Mouse (Mus musculus): ENCODE data around the gene Mbd4. TPM values are rescaled to one million over a fixed set of nuclear protein-coding genes. Genes with fewer than 3 reads are reported as not detected.

Gene Mbd4
- polyA plus RNA-seq, 1 experiment from 2014 or later = 22.5 TPM

- 74% methylated on average over 4 of the region's 4 CpGs for WGBS
- no peak for ATAC-seq (replicated peaks; ENCODE audit: insufficient number of reproducible peaks, low FRiP score, low TSS enrichment, low read depth)
- H3K4me3 ChIP-seq (ENCODE audit: low read depth, low read length) = no peak overlapping the region
- peak; percentile 10 for DNase-seq (ENCODE audit: low spot score)
- no peaks in the 10 kb centered on the region for H3K4me1 ChIP-seq (ENCODE audit: control insufficient read depth, insufficient read depth, low read length)
- H3K9ac ChIP-seq (replicated peaks; ENCODE audit: low read length) = no peak overlapping the region; the same call in 1 of the 2 replicates
- no peak overlapping the region for H3K27ac ChIP-seq (replicated peaks; ENCODE audit: low read depth, low read length)
- H3K36me3 ChIP-seq (replicated peaks; ENCODE audit: control insufficient read depth, insufficient read depth, low read depth, low read length) = no peaks in the 10 kb centered on the region
- no peaks in the 10 kb centered on the region for H3K9me3 ChIP-seq (replicated peaks; ENCODE audit: control insufficient read depth, low read length)
- no peak overlapping the region for H3K4me2 ChIP-seq (ENCODE audit: low read depth, low read length)
- H3K27me3 ChIP-seq (ENCODE audit: control insufficient read depth, insufficient read depth, low read length) = no peaks in the 10 kb centered on the region
These were observed 3.2 kb upstream of the Mbd4 start for GRCm38 (mm10) chr6:115856361-115856745.

GRCm38 (mm10) chr6:115855733-115856360, 2.7 kb upstream of the Mbd4 start:
- DNase-seq (ENCODE audit: low spot score) (no peak), ATAC-seq (replicated peaks; ENCODE audit: insufficient number of reproducible peaks, low FRiP score, low TSS enrichment, low read depth) (no peak)
- Histone ChIP-seq H3K9ac (replicated peaks; ENCODE audit: low read length) (no peak overlapping the region; the same call in 1 of the 2 replicates), H3K9me3 (replicated peaks; ENCODE audit: control insufficient read depth, low read length) (no peaks in the 10 kb centered on the region), H3K27me3 (ENCODE audit: control insufficient read depth, insufficient read depth, low read length) (no peaks in the 10 kb centered on the region), H3K4me1 (ENCODE audit: control insufficient read depth, insufficient read depth, low read length) (no peaks in the 10 kb centered on the region), H3K27ac (replicated peaks; ENCODE audit: low read depth, low read length) (no peak overlapping the region), H3K4me3 (ENCODE audit: low read depth, low read length) (no peak overlapping the region), H3K36me3 (replicated peaks; ENCODE audit: control insufficient read depth, insufficient read depth, low read depth, low read length) (no peaks in the 10 kb centered on the region), H3K4me2 (ENCODE audit: low read depth, low read length) (no peak overlapping the region)
- WGBS = 91% methylated on average over 3 of the region's 3 CpGs

- Histone ChIP-seq H3K9ac (replicated peaks; ENCODE audit: low read length) (no peak overlapping the region), H3K4me3 (ENCODE audit: low read depth, low read length) (no peak overlapping the region), H3K4me2 (ENCODE audit: low read depth, low read length) (no peak overlapping the region), H3K9me3 (replicated peaks; ENCODE audit: control insufficient read depth, low read length) (no peaks in the 10 kb centered on the region), H3K36me3 (replicated peaks; ENCODE audit: control insufficient read depth, insufficient read depth, low read depth, low read length) (0 out of 2 replicates have a peak, but pooled peaks cover 2% of the 10 kb centered on the region), H3K27me3 (ENCODE audit: control insufficient read depth, insufficient read depth, low read length) (no peaks in the 10 kb centered on the region), H3K27ac (replicated peaks; ENCODE audit: low read depth, low read length) (no peak overlapping the region), H3K4me1 (ENCODE audit: control insufficient read depth, insufficient read depth, low read length) (no peaks in the 10 kb centered on the region)
- WGBS = 67% methylated on average over 2 of the region's 2 CpGs
- ATAC-seq (replicated peaks; ENCODE audit: insufficient number of reproducible peaks, low FRiP score, low TSS enrichment, low read depth) (no peak), DNase-seq (ENCODE audit: low spot score) (no peak)
These were observed 1.3 kb upstream of the Mbd4 start for GRCm38 (mm10) chr6:115854432-115854831.

- Histone ChIP-seq H3K27me3 (ENCODE audit: control insufficient read depth, insufficient read depth, low read length) (no peaks in the 10 kb centered on the region), H3K9ac (replicated peaks; ENCODE audit: low read length) (peak overlapping the region; percentile 61), H3K4me3 (ENCODE audit: low read depth, low read length) (peak overlapping the region; percentile 61), H3K9me3 (replicated peaks; ENCODE audit: control insufficient read depth, low read length) (no peaks in the 10 kb centered on the region), H3K27ac (replicated peaks; ENCODE audit: low read depth, low read length) (peak overlapping the region; percentile 72), H3K4me2 (ENCODE audit: low read depth, low read length) (peak overlapping the region; percentile 28), H3K4me1 (ENCODE audit: control insufficient read depth, insufficient read depth, low read length) (no peaks in the 10 kb centered on the region), H3K36me3 (replicated peaks; ENCODE audit: control insufficient read depth, insufficient read depth, low read depth, low read length) (peaks cover 2% of the 10 kb centered on the region; the same call in 1 of the 2 replicates)
- peak; percentile 40 for DNase-seq (ENCODE audit: low spot score)
- no peak for ATAC-seq (replicated peaks; ENCODE audit: insufficient number of reproducible peaks, low FRiP score, low TSS enrichment, low read depth)
- 49% methylated on average over 7 of the region's 7 CpGs for WGBS
These were observed 814 bp upstream of the Mbd4 start for GRCm38 (mm10) chr6:115853985-115854384.

- 5% methylated on average over 20 of the region's 20 CpGs for WGBS
- ATAC-seq (replicated peaks; ENCODE audit: insufficient number of reproducible peaks, low FRiP score, low TSS enrichment, low read depth) = no peak
- H3K4me2 ChIP-seq (ENCODE audit: low read depth, low read length) = peak overlapping the region; percentile 62
These were observed 603 bp downstream of the Mbd4 start for GRCm38 (mm10) chr6:115852446-115853090.

GRCm38 (mm10) chr6:115848598-115849304, 4.4 kb downstream of the Mbd4 start:
- Histone ChIP-seq H3K4me2 (ENCODE audit: low read depth, low read length) (no peak overlapping the region), H3K9me3 (replicated peaks; ENCODE audit: control insufficient read depth, low read length) (no peaks in the 10 kb centered on the region), H3K36me3 (replicated peaks; ENCODE audit: control insufficient read depth, insufficient read depth, low read depth, low read length) (peaks cover 2% of the 10 kb centered on the region; the same call in 1 of the 2 replicates), H3K27ac (replicated peaks; ENCODE audit: low read depth, low read length) (no peak overlapping the region), H3K4me3 (ENCODE audit: low read depth, low read length) (no peak overlapping the region), H3K27me3 (ENCODE audit: control insufficient read depth, insufficient read depth, low read length) (no peaks in the 10 kb centered on the region), H3K9ac (replicated peaks; ENCODE audit: low read length) (no peak overlapping the region), H3K4me1 (ENCODE audit: control insufficient read depth, insufficient read depth, low read length) (no peaks in the 10 kb centered on the region)
- 92% methylated on average over 10 of the region's 10 CpGs for WGBS
- DNase-seq (ENCODE audit: low spot score) (no peak), ATAC-seq (replicated peaks; ENCODE audit: insufficient number of reproducible peaks, low FRiP score, low TSS enrichment, low read depth) (no peak)

More at GRCm38 (mm10) chr6:115852446-115853090, 603 bp downstream of the Mbd4 start:
- peak; percentile 39 for DNase-seq (ENCODE audit: low spot score)
- H3K27ac ChIP-seq (replicated peaks; ENCODE audit: low read depth, low read length) = peak overlapping the region; percentile 68
- H3K27me3 ChIP-seq (ENCODE audit: control insufficient read depth, insufficient read depth, low read length) = no peaks in the 10 kb centered on the region
- H3K4me3 ChIP-seq (ENCODE audit: low read depth, low read length) = peak overlapping the region; percentile 61
- peak overlapping the region; percentile 77 for H3K9ac ChIP-seq (replicated peaks; ENCODE audit: low read length)
- no peaks in the 10 kb centered on the region for H3K9me3 ChIP-seq (replicated peaks; ENCODE audit: control insufficient read depth, low read length)
- H3K4me1 ChIP-seq (ENCODE audit: control insufficient read depth, insufficient read depth, low read length) = no peaks in the 10 kb centered on the region
- peaks cover 2% of the 10 kb centered on the region; the same call in 1 of the 2 replicates for H3K36me3 ChIP-seq (replicated peaks; ENCODE audit: control insufficient read depth, insufficient read depth, low read depth, low read length)

- Histone ChIP-seq H3K9ac (replicated peaks; ENCODE audit: low read length) (no peak overlapping the region), H3K9me3 (replicated peaks; ENCODE audit: control insufficient read depth, low read length) (no peaks in the 10 kb centered on the region), H3K4me1 (ENCODE audit: control insufficient read depth, insufficient read depth, low read length) (no peaks in the 10 kb centered on the region), H3K36me3 (replicated peaks; ENCODE audit: control insufficient read depth, insufficient read depth, low read depth, low read length) (peaks cover 2% of the 10 kb centered on the region), H3K27me3 (ENCODE audit: control insufficient read depth, insufficient read depth, low read length) (no peaks in the 10 kb centered on the region), H3K4me2 (ENCODE audit: low read depth, low read length) (no peak overlapping the region), H3K27ac (replicated peaks; ENCODE audit: low read depth, low read length) (no peak overlapping the region), H3K4me3 (ENCODE audit: low read depth, low read length) (no peak overlapping the region)
- ATAC-seq (replicated peaks; ENCODE audit: insufficient number of reproducible peaks, low FRiP score, low TSS enrichment, low read depth) (no peak), DNase-seq (ENCODE audit: low spot score) (peak; percentile 71)
- 58% methylated on average over 5 of the region's 8 CpGs for WGBS
These were observed 6.3 kb downstream of the Mbd4 start for GRCm38 (mm10) chr6:115846640-115847411.

Data from embryonic facial prominence, embryonic 11.5 days (tissue).